8 mouse cellular contexts compared by ENCODE assay signal in the genomic region with DNA sequence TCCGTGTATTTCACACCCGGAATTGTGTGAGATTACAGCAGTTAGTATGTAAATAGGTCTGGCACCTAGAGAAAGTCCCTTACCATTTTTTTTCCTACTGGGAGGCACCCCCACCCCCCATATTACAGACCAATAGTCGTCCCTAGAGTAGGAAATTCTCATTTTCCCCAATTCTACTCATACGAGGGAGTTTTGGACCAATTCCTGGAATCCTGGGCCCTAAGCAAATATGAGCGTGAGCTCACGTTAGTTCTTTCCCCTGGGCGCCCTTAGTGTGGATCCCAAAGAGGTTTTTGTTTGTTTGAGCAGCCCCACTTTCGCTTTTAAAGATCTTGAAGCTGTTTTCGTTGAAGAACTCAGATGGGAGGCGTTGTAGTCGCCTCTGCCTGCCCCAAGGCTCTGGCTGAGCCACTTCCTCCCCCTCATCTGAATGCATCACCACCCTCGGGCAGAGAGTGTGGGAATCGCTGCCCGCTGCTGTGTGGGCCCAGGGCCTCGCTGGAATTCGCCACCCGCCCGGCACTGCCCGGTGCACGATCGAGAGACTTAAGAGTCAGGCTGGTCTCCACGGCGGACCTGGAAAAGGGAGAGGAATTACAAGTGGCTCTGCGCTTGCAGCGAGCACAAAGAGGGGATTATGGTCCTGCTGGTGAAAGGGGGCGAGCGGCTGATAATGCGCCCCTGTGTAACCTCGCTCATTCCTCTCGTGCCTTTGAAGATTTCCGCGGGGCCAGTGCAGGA.
DNase-seq lines count a peak whose midpoint lies in the region; ATAC-seq and TF ChIP-seq lines count a peak whose summit lies in the region.

No protein-coding gene starts in this region.

- no peak for TF ChIP-seq POLR2A in bone marrow macrophage, adult 2 months (IDR thresholded peaks at IDR 0.05; ENCODE audit: borderline replicate concordance, low read depth, low read length)
- peak; percentile 37 for TF ChIP-seq POLR2A in embryonic fibroblast, embryonic 13.5 days (IDR thresholded peaks at IDR 0.05; ENCODE audit: low read depth, low read length)

- peaks cover 4% of the 10 kb centered on the region for H3K4me1 ChIP-seq in bone marrow macrophage, adult 2 months (ENCODE audit: control insufficient read depth, insufficient read depth, low read length)
- peaks cover 12% of the 10 kb centered on the region for H3K4me1 ChIP-seq in embryonic fibroblast, embryonic 13.5 days (ENCODE audit: control insufficient read depth, insufficient read depth, low read length)
- H3K4me1 ChIP-seq in heart, embryonic 15.5 days (replicated peaks) = 0 out of 2 replicates have a peak, but pooled peaks cover 8% of the 10 kb centered on the region
- 0 out of 2 replicates have a peak, but pooled peaks cover 3% of the 10 kb centered on the region for H3K4me1 ChIP-seq in liver, embryonic 15.5 days (replicated peaks)
- H3K4me1 ChIP-seq in neural tube, embryonic 12.5 days = peaks cover 4% of the 10 kb centered on the region; the same call in 1 of the 2 replicates

- peak overlapping the region; percentile 82 for H3K4me2 ChIP-seq in heart, embryonic 15.5 days
- H3K4me2 ChIP-seq in liver, embryonic 15.5 days = peak overlapping the region; percentile 67
- peak overlapping the region; percentile 69 for H3K4me2 ChIP-seq in neural tube, embryonic 12.5 days (replicated peaks)

- peak overlapping the region; percentile 67 for H3K4me3 ChIP-seq in bone marrow macrophage, adult 2 months (ENCODE audit: insufficient read depth, low read length)
- H3K4me3 ChIP-seq in embryonic fibroblast, embryonic 13.5 days (ENCODE audit: insufficient read depth, low read length) = peak overlapping the region; percentile 30
- peak overlapping the region; percentile 53 for H3K4me3 ChIP-seq in heart, embryonic 15.5 days
- H3K4me3 ChIP-seq in liver, embryonic 15.5 days (replicated peaks) = peak overlapping the region; percentile 51
- H3K4me3 ChIP-seq in neural tube, embryonic 12.5 days = peak overlapping the region; percentile 32

- no peaks in the 10 kb centered on the region for H3K36me3 ChIP-seq in heart, embryonic 15.5 days
- no peaks in the 10 kb centered on the region for H3K36me3 ChIP-seq in liver, embryonic 15.5 days (replicated peaks)
- no peaks in the 10 kb centered on the region for H3K36me3 ChIP-seq in neural tube, embryonic 12.5 days

- DNase-seq in CD4-positive, CD25-positive, alpha-beta regulatory T cell, adult 2 months (ENCODE audit: low read depth, low spot score) = peak; percentile 56
- peak; percentile 50 to 66 for DNase-seq in kidney, postnatal 25 days
- DNase-seq in testis, postnatal 14 days (ENCODE audit: low spot score) = peak; percentile 30

- 5% methylated on average over 32 of the region's 32 CpGs for WGBS in heart, embryonic 15.5 days
- WGBS in liver, embryonic 15.5 days (ENCODE audit: insufficient replicate concordance) = 5% methylated on average over 32 of the region's 32 CpGs
- WGBS in neural tube, embryonic 12.5 days = 5% methylated on average over 32 of the region's 32 CpGs

- no peak for TF ChIP-seq CTCF in bone marrow macrophage, adult 2 months (IDR thresholded peaks at IDR 0.05; ENCODE audit: low read depth, low read length)
- no peak for TF ChIP-seq CTCF in embryonic fibroblast, embryonic 13.5 days (IDR thresholded peaks at IDR 0.05; ENCODE audit: borderline replicate concordance, insufficient read depth, low read length)

- H3K27ac ChIP-seq in bone marrow macrophage, adult 2 months (ENCODE audit: insufficient read depth, low read depth, low read length) = no peak overlapping the region
- H3K27ac ChIP-seq in embryonic fibroblast, embryonic 13.5 days (ENCODE audit: insufficient read depth, low read length) = peak overlapping the region; percentile 11; the same call in 1 of the 2 replicates
- H3K27ac ChIP-seq in heart, embryonic 15.5 days = 0 out of 2 replicates have a peak overlapping the region, but pooled peaks have one; percentile 11
- H3K27ac ChIP-seq in liver, embryonic 15.5 days (replicated peaks) = no peak overlapping the region
- H3K27ac ChIP-seq in neural tube, embryonic 12.5 days = peak overlapping the region; percentile 46

- H3K9ac ChIP-seq in heart, embryonic 15.5 days = peak overlapping the region; percentile 51
- peak overlapping the region; percentile 7 for H3K9ac ChIP-seq in liver, embryonic 15.5 days
- H3K9ac ChIP-seq in neural tube, embryonic 12.5 days = peak overlapping the region; percentile 44

- ATAC-seq in heart, embryonic 15.5 days (replicated peaks; ENCODE audit: insufficient number of reproducible peaks, insufficient read depth, low FRiP score, low read depth) = peak; percentile 58; the same call in 1 of the 2 replicates
- ATAC-seq in liver, embryonic 15.5 days (ENCODE audit: insufficient read depth) = no peak
- ATAC-seq in neural tube, embryonic 12.5 days (ENCODE audit: low FRiP score, low read depth) = peak; percentile 95

- H3K9me3 ChIP-seq in heart, embryonic 15.5 days (replicated peaks) = no peaks in the 10 kb centered on the region
- no peaks in the 10 kb centered on the region for H3K9me3 ChIP-seq in liver, embryonic 15.5 days (replicated peaks)
- H3K9me3 ChIP-seq in neural tube, embryonic 12.5 days = no peaks in the 10 kb centered on the region

- H3K27me3 ChIP-seq in heart, embryonic 15.5 days = no peaks in the 10 kb centered on the region
- no peaks in the 10 kb centered on the region for H3K27me3 ChIP-seq in liver, embryonic 15.5 days
- H3K27me3 ChIP-seq in neural tube, embryonic 12.5 days (replicated peaks) = no peaks in the 10 kb centered on the region

Comparison
In these comparisons a context has a peak if more than half of its experiments do, and no peak if none do; other contexts are left out.
1. H3K27ac ChIP-seq: peak in embryonic fibroblast, embryonic 13.5 days (single experiment), heart, embryonic 15.5 days (single experiment) and neural tube, embryonic 12.5 days (single experiment); none in bone marrow macrophage, adult 2 months (single experiment) and liver, embryonic 15.5 days (single experiment).
2. Peak in every context shown above with its lines, with median percentiles within 50 percentile points of each other: DNase-seq, H3K4me3 ChIP-seq, H3K4me2 ChIP-seq and H3K9ac ChIP-seq.